Mouse (Mus musculus): ENCODE data around the gene Irs1.

DNA sequence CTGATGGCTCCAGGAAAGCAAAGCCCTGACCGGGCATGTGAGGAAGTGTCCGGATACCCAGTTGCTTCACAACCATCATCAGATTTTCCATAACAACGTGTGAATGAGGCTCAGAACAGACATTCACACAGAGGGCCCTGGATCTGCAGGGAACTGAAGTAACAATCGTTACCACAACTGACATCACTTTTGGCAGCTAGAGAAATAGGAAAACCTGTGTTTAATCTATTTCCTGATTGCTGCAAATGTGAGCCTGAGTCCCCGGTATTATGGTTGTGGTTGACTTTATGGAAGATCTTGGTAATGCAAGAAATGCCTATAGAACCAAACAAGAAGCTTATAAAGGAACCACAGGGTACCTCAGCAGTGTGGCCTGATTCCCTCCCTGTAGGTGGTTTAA lies 46.2 kb downstream of the Irs1 start:
- no peak for TF ChIP-seq CTCF (IDR thresholded peaks at IDR 0.05; ENCODE audit: low read depth)
- no peak for TF ChIP-seq EP300 (IDR thresholded peaks at IDR 0.05; ENCODE audit: low read depth)

Measured in liver, embryonic 14.5 days (tissue).